Mouse (Mus musculus) embryonic facial prominence, embryonic 11.5 days (tissue): ENCODE measurements around the gene Rnf41. TPM values are rescaled to one million over a fixed set of nuclear protein-coding genes. Genes with fewer than 3 reads are reported as not detected.

Source experiments
- ATAC-seq: fragments of 200-750 bp; cut with Nextera tagmentation; replicated peaks from 2 replicates; pipeline ENCODE4 v1.8.0; 2017; ENCODE audit warnings: low read depth; ENCODE audit not compliant: insufficient number of reproducible peaks, low FRiP score, low TSS enrichment
- DNase-seq: peaks from one replicate; pipeline ENCODE4 v3.0.0-alpha.2; 2015; ENCODE audit warnings: low spot score
- H3K27ac ChIP-seq: fragments of 300-500 bp; sonication (generic); replicated peaks from 2 replicates; pipeline ENCODE4 v1.5.1; 2014; ENCODE audit warnings: mild to moderate bottlenecking, low read depth, low read length, control low read depth
- H3K27me3 ChIP-seq: fragments of 300-500 bp; sonication (generic); 2 replicates; pipeline ENCODE4 v1.6.1; 2014; ENCODE audit warnings: mild to moderate bottlenecking, low read length, moderate library complexity, mixed read lengths; ENCODE audit not compliant: control insufficient read depth, insufficient read depth
- H3K36me3 ChIP-seq: fragments of 300-500 bp; sonication (generic); replicated peaks from 2 replicates; pipeline ENCODE4 v1.6.1; 2014; ENCODE audit warnings: low read depth, mild to moderate bottlenecking, low read length, moderate library complexity, mixed read lengths; ENCODE audit not compliant: control insufficient read depth, insufficient read depth
- H3K4me1 ChIP-seq: fragments of 300-500 bp; sonication (generic); 2 replicates; pipeline ENCODE4 v1.6.1; 2014; ENCODE audit warnings: low read length, mixed read lengths; ENCODE audit not compliant: control insufficient read depth, insufficient read depth
- H3K4me2 ChIP-seq: fragments of 300-500 bp; sonication (generic); 2 replicates; pipeline ENCODE4 v1.6.1; 2014; ENCODE audit warnings: low read depth, mild to moderate bottlenecking, control low read depth, low read length, moderate library complexity
- H3K4me3 ChIP-seq: fragments of 300-500 bp; sonication (generic); 2 replicates; pipeline ENCODE4 v1.5.1; 2014; ENCODE audit warnings: low read depth, low read length, control low read depth
- H3K9ac ChIP-seq: fragments of 300-500 bp; sonication (generic); replicated peaks from 2 replicates; pipeline ENCODE4 v1.6.1; 2014; ENCODE audit warnings: mild to moderate bottlenecking, control low read depth, low read length
- H3K9me3 ChIP-seq: fragments of 300-500 bp; sonication (generic); replicated peaks from 2 replicates; pipeline ENCODE4 v1.6.1; 2016; ENCODE audit warnings: mild to moderate bottlenecking, low read length, inconsistent platforms, mixed read lengths; ENCODE audit not compliant: control insufficient read depth
- WGBS: fragments of 180-500 bp; shearing (Covaris S2); extraction: QIAGEN DNeasy Blood & Tissue Kit; methylation state at CpG from one replicate; pipeline ENCODE4 v1.1.7; 2014; 5-methylcytosine and 5-hydroxymethylcytosine counted together
- polyA plus RNA-seq: library from polyadenylated mRNA; unstranded; fragments of >200 nt; fragmentation: Nextera tagmentation; extraction: Ambion mirVana; gene quantifications from 2 replicates; pipeline ENCODE4 v1.2.1, GENCODE M21; 2014

Rnf41 gene
- polyA plus RNA-seq, result 36.4 and 38.9 TPM in 2 replicates

DNA sequence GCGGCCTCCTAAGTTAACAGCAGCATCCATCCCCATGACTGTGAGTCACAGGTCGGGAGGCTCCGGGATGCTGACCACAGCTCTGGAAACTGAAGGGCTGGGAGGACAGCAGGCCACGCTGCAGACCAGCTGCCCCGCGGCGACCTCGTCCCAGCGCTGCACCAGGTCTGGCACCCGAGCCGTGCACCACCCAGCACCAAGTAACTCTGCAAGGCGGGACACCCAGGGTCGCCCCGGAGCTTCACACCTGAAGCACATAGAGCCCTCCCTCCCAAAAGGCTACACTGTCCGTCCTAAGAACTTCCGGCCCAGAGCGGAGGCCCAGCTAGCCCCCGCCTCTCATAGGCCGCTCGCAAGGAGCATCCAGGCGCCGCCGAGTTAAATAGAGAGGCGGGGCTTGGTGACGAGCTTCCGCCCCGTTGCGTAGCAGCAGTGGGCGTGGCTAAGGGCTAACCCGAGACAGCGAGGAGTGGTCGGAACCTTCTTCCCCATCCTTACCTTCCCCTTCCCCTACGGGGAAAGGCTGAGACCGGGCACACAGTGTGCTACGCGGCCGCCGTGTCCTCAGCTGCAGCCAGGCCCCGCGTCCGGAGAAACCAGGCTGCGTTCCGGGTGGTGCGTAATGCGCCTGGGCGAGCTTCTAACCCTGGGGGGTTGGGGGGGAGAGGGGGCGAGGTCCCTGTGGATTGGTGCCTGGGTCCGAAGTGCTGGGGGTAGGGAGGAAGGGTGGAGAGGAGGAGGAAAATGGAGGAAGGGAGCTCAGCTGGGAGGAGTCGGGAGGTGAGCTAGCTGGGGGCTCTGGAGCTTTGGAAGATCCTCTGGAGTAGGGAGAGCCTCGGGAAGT lies at the start of gene Rnf41, which contains the start of gene Nabp2:
TSS of gene Rnf41 (plus strand) at position 447 of the 844 bp plus-strand sequence.
TSS of gene Nabp2 (minus strand) at position 282 of the 844 bp plus-strand sequence.
- DNase-seq (peak; percentile 99), ATAC-seq (peak; percentile 92)
- H3K4me1 ChIP-seq, result no peaks in the 10 kb centered on the region

DNA sequence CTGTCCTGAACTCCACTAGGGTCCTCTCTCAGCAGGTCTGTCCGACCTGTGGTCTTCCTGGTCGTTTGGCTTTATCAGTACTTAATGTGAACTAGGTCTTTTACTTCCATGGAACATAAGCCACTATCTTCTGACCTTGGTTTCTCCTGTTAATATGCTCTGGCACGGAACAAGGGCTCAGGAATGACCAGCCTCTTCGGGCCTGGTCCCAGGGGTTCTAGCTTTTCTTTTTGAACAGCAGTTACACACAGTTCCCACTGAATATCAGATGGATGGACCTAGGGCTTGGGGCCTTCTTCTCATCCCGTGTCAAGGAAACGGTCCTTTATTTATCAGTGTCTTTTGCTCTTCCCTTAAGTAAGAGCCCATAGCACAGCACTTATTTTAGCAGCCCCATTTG lies 49.6 kb upstream of the Rnf41 start:
- H3K4me2 ChIP-seq, result no peak overlapping the region
- H3K36me3 ChIP-seq, result peaks cover 13% of the 10 kb centered on the region
- no peak overlapping the region for H3K4me3 ChIP-seq
- DNase-seq (no peak), ATAC-seq (no peak)
- no peak overlapping the region for H3K9ac ChIP-seq
- 95% methylated on average over 6 of the region's 6 CpGs for WGBS
- no peak overlapping the region for H3K27ac ChIP-seq
- H3K9me3 ChIP-seq, result no peaks in the 10 kb centered on the region
- no peaks in the 10 kb centered on the region for H3K27me3 ChIP-seq
- no peaks in the 10 kb centered on the region for H3K4me1 ChIP-seq

More for the DNA sequence above, at the start of gene Rnf41, which contains the start of gene Nabp2:
- Histone ChIP-seq H3K27ac (peak within 1 kb of the TSS; percentile 80), H3K4me3 (peak within 1 kb of the TSS; percentile 90), H3K4me2 (peak within 1 kb of the TSS; percentile 79), H3K9ac (peak within 1 kb of the TSS; percentile 82), H3K27me3 (no peaks in the 10 kb centered on the region), H3K9me3 (no peaks in the 10 kb centered on the region), H3K36me3 (peaks cover 2% of the 10 kb centered on the region)
- under 1% methylated on average over 50 of the region's 50 CpGs for WGBS

DNA sequence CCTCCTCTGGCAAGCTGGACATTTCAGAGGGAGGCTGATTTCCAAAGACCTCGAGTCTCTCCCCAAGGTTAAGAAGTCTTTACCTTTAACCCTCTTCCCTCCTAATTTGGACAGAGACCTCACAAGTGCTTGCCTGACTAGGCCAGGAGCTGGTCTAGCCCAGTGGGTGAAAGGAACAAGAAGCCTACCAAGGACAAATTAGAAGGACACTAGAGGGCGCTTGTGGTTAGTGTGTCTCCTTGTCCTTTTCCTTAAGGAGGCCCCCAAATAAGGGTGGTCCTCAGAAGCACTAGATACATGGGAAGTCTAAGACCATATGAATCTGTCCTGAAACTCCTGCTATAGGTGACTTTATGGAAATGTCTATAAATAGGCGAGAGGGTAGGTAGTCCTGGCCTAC lies 48.9 kb upstream of the Rnf41 start:
- no peaks in the 10 kb centered on the region for H3K4me1 ChIP-seq
- WGBS, result 53% methylated on average over 3 of the region's 3 CpGs
- no peaks in the 10 kb centered on the region for H3K27me3 ChIP-seq
- no peak overlapping the region for H3K4me2 ChIP-seq
- no peak overlapping the region for H3K4me3 ChIP-seq
- no peak overlapping the region for H3K27ac ChIP-seq
- H3K36me3 ChIP-seq, result peaks cover 13% of the 10 kb centered on the region
- no peaks in the 10 kb centered on the region for H3K9me3 ChIP-seq
- peak; percentile 81 for DNase-seq
- H3K9ac ChIP-seq, result no peak overlapping the region
- ATAC-seq, result no peak

DNA sequence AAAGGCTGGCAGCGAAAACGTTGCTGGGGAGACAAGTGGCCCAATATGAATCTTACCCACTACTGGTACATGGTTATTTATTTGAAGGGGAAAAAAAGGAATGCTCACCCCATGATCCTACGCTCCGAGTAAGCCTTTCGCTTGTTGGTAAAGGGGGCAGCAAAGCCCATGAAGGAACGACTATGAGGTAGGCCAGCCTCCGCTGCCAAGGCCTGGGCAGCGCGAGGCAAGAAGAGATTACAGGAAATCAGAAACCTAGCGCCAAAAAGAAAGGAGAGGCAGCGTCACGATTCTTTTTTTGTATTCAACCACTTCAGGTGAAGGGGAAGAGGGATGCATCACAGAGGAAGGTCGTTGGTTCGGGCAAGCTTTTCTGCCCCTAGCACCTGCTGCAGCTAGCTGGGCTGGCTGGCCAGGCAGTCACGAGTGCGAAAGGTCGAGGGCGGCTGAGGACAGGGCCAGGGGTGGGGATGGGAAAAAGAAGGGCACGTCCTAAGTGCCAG lies 43.5 kb upstream of the Rnf41 start:
- H3K27me3 ChIP-seq, result no peaks in the 10 kb centered on the region
- no peaks in the 10 kb centered on the region for H3K9me3 ChIP-seq
- H3K9ac ChIP-seq, result peak overlapping the region; percentile 68
- ATAC-seq (no peak), DNase-seq (no peak)
- H3K4me2 ChIP-seq, result peak overlapping the region; percentile 80
- H3K4me1 ChIP-seq, result no peaks in the 10 kb centered on the region
- no peak overlapping the region for H3K27ac ChIP-seq
- WGBS, result 18% methylated on average over 19 of the region's 19 CpGs
- peak overlapping the region; percentile 72 for H3K4me3 ChIP-seq
- peaks cover 3% of the 10 kb centered on the region; the same call in 1 of the 2 replicates for H3K36me3 ChIP-seq

DNA sequence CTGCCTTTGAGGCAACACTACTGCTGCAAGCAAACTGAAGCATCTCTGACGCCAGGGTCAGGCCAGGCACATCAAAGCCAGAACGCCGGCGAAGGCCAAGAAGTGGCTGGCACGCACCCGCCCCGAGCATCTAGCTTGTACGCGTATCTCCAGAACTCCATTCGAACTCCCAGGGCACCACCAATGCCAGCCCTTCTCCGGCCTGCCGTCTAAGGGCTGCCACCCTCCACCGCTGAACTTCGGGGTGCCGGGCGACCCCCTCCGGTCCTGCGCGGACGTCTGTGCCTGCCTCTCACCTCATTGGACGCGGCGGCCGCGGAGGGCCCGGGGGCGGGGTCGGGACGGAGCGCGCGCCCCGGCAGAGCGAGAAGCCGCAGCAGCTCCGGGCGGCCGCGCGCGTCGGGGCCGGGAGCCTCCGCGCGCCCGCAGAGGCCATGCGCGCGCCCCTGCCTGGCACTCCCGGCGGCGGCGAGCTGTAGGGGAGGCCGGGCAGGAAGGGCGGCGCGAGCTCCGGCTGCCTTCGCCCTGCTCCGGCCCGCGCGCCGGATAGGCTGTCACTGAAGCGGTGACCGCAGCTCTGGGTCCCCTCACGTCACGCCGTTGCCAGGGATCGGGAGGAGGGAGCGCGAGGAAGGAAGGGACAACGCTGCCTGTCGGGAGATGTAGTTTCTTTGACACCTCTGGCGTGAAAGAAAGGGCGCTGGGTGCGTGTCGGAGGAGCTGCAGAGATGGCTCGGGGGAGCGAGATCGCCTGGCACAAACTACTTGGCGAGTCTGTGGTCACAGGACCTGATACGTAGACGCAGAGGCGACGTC lies 42.8 kb upstream of the Rnf41 start, which contains the start of gene Coq10a:
TSS of gene Coq10a (minus strand) at position 596 of the 816 bp plus-strand sequence.
- no peaks in the 10 kb centered on the region for H3K27me3 ChIP-seq
- H3K9ac ChIP-seq, result peak within 1 kb of the TSS; percentile 68
- H3K9me3 ChIP-seq, result no peaks in the 10 kb centered on the region
- peak within 1 kb of the TSS; percentile 91 for H3K27ac ChIP-seq
- peak; percentile 90 for DNase-seq
- under 1% methylated on average over 66 of the region's 87 CpGs for whole genome bisulfite sequencing
- peaks cover 3% of the 10 kb centered on the region; the same call in 1 of the 2 replicates for H3K36me3 ChIP-seq
- ATAC-seq, result peak; percentile 98
- H3K4me3 ChIP-seq, result peak within 1 kb of the TSS; percentile 72
- no peaks in the 10 kb centered on the region for H3K4me1 ChIP-seq
- peak within 1 kb of the TSS; percentile 80 for H3K4me2 ChIP-seq

DNA sequence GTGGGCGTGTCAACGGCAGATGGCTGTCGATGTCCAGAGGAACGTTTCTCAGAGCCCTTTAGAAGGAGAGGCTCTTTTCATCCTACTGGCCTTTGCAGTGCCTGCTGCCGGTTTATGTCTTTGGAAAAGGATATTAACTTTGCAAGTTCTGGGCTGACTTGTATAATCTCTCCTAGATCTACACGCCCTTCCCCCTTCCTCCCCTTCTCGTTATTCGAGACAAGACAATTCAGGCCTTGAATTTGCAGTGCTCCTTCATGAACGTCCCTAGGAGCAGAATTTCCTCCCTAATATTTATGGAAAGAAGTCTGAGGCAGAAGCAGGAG lies 42.3 kb upstream of the Rnf41 start:
- Histone ChIP-seq H3K4me3 (peak overlapping the region; percentile 72), H3K36me3 (peaks cover 3% of the 10 kb centered on the region; the same call in 1 of the 2 replicates), H3K27ac (peak overlapping the region; percentile 91), H3K27me3 (no peaks in the 10 kb centered on the region), H3K4me1 (no peaks in the 10 kb centered on the region), H3K9me3 (no peaks in the 10 kb centered on the region), H3K9ac (peak overlapping the region; percentile 68), H3K4me2 (peak overlapping the region; percentile 80)
- DNase-seq (no peak), ATAC-seq (no peak; the same call in 1 of the 2 replicates)
- WGBS, result 7% methylated on average over 9 of the region's 9 CpGs

DNA sequence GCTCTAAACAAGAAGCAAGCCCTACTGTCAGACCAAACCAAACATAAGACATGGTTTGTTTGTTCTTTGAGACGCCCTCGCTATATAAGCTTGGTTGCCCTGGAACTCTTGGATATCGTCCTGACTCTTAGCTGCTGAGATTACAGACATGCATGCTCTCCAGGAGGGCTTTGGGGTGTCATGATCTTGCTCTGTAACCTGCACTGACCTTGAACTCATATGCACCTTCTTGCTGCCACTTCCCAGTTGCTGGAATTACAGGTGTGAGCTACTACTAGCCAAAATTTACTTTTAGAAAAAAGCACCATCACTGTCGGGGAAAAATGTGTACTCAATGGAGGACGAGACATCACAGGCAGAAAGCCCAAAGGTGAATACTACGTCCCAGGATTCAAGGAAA lies 41.9 kb upstream of the Rnf41 start:
- DNase-seq (no peak), ATAC-seq (no peak)
- peak overlapping the region; percentile 72 for H3K4me3 ChIP-seq
- H3K4me2 ChIP-seq, result peak overlapping the region; percentile 80
- H3K9me3 ChIP-seq, result no peaks in the 10 kb centered on the region
- H3K4me1 ChIP-seq, result no peaks in the 10 kb centered on the region
- no peaks in the 10 kb centered on the region for H3K36me3 ChIP-seq
- H3K9ac ChIP-seq, result peak overlapping the region; percentile 68; the same call in 1 of the 2 replicates
- no peaks in the 10 kb centered on the region for H3K27me3 ChIP-seq
- peak overlapping the region; percentile 91; the same call in 1 of the 2 replicates for H3K27ac ChIP-seq
- 77% methylated on average over 6 of the region's 6 CpGs for WGBS
